Mouse (Mus musculus) olfactory bulb, adult 2 months (tissue): Measurements from ENCODE around the gene Gm44511.

ENCODE experiments used
- CTCF ChIP-seq: fragments of 200-500 bp; IDR thresholded peaks from 2 replicates; pipeline ENCODE4 v1.5.1; 2012; ENCODE audit warnings: low read depth, mild to moderate bottlenecking, low read length, moderate library complexity; ENCODE audit not compliant: insufficient read depth
- POLR2A ChIP-seq: fragments of 200-500 bp; IDR thresholded peaks from 2 replicates; pipeline ENCODE4 v1.6.1; 2012; ENCODE audit warnings: mild to moderate bottlenecking, low read depth, low read length, moderate library complexity; ENCODE audit not compliant: insufficient read depth

DNA sequence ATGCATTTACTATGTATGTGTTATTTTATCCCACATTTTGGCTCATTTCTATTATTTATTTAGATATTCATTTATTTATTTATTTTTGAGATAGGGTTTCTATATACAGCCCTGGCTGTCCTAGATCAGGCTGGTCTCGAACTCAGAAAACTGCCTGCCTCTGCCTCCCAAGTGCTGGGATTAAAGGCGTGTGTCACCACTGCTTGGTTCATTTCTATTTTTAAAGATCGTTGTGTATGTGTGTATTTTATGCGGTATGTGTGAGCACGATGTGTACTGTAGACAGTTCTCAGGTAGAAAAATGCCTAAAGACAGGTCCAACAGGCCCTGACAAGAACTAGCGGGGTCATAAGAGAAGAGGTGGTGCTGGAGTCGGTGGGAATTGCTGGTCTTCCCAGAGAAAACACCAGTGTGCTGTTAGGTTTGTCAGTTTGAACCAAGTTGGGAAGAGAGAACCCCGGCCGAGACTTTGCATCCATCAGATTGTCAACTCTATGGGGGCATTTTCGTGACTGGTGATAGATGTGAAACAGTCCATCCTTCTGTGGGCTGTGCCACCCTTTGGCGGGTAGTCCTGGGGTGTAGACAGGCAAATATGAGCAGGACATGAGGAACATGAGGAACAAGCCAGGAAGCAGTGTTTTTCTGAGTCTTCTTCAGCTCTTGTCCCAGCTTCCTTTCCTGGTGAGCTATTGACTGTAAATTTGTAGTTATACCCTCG, 28.8 kb downstream of the Gm44511 start:
- TF ChIP-seq POLR2A: no peak
- TF ChIP-seq CTCF: no peak
